Mouse (Mus musculus): ENCODE measurements around the gene Adgrg5. TPM values are rescaled to one million over a fixed set of nuclear protein-coding genes. Genes with fewer than 3 reads are reported as not detected.

Adgrg5 gene
- polyA plus RNA-seq, 1 experiment = 40.5 TPM

DNA sequence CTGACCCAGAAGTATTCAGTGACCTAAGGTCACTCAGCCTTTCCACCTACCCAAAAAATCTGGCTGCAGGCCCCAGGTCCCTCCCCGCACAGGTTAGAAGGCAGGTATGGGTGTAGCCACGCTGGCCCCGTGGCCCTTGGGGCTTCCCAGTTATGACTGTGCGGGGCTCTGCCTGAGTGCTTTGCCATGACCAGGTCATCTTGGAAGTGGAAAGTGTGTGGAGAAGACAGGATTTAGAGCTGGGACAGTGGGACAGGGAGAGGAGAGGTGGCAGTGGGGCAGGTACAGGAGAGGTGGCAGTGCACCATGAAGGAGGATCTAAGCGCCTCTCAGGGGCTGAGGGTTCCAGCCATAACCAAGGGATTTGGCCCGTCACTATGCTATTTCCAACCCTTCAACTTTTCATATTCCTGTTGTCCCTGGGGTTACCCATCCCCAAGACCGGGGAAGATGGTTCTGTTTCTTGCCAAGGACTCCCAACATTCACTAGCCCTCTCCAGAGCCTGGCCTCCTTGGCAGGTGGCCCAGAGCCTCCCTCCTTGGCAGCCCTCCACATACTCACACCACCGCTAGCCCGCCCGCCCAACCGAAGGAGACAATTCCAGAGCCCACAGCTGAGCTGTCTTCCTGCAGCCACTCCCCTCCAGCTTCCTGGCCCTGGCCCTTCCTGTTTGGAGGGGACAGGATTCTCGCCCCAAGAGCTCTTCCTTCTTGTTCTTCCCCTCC lies 18.9 kb upstream of the Adgrg5 start:
- no peaks in the 10 kb centered on the region for H3K36me3 ChIP-seq (ENCODE audit: control insufficient read depth, insufficient read depth, low read length)

DNA sequence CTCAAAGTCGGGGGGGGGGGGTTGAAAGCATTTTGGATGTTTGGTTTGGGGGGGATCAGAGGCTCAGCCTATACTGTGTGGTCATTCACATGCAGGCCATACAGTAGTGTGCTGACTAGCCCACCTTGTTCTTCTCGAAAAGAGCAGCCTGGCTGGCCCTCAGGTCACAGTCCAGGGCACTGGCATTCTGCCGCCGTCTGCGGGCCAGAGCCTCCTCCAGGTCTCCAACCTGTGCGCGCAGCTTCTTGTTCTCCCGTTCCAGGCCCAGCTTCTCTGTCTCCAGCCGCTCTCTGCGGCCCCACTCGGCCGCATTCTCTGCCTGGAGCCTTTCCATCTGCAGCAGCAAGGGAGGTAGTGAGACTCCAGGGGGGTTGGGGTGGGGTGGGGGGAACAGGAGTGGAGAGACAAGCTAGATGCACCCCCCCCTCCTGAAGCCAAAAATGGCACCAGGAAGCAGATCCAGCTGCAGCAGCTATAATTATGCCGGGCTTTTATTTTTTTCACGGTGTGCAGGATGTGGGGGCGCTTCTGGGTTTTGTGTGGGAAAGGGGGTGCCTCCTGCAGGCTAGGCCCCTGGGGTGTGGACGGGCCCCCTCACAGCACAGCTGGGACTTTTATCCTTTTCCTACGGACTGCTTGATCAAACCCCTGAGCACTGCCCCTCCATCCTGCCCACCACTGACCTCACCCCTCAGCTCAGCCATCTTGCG lies 15.7 kb upstream of the Adgrg5 start:
- Histone ChIP-seq H3K27me3 (ENCODE audit: control insufficient read depth, insufficient read depth, low read length) (no peaks in the 10 kb centered on the region), H3K4me3 (ENCODE audit: control insufficient read depth, insufficient read depth, low read length) (no peak overlapping the region), H3K27ac (ENCODE audit: control insufficient read depth, insufficient read depth, low read length) (no peak overlapping the region), H3K4me1 (replicated peaks; ENCODE audit: control insufficient read depth, insufficient read depth, low read length) (peaks cover 2% of the 10 kb centered on the region; the same call in 1 of the 2 replicates), H3K36me3 (ENCODE audit: control insufficient read depth, insufficient read depth, low read length) (no peaks in the 10 kb centered on the region)
- DNase-seq = no peak
- TF ChIP-seq POLR2A (IDR thresholded peaks at IDR 0.05; ENCODE audit: control insufficient read depth, extremely low read depth, insufficient read depth, low read length, poor library complexity) (no peak), CTCF (IDR thresholded peaks at IDR 0.05; ENCODE audit: borderline replicate concordance, control insufficient read depth, extremely low read depth, insufficient read depth, low read length, poor library complexity) (no peak)
- WGBS = 74% methylated on average over 18 of the region's 18 CpGs

More for the DNA sequence above, 18.9 kb upstream of the Adgrg5 start:
- Histone ChIP-seq H3K27ac (ENCODE audit: control insufficient read depth, insufficient read depth, low read length) (no peak overlapping the region), H3K27me3 (ENCODE audit: control insufficient read depth, insufficient read depth, low read length) (no peaks in the 10 kb centered on the region), H3K4me1 (replicated peaks; ENCODE audit: control insufficient read depth, insufficient read depth, low read length) (peaks cover 7% of the 10 kb centered on the region), H3K4me3 (ENCODE audit: control insufficient read depth, insufficient read depth, low read length) (no peak overlapping the region)
- 91% methylated on average over 12 of the region's 12 CpGs for WGBS
- no peak for DNase-seq
- TF ChIP-seq POLR2A (IDR thresholded peaks at IDR 0.05; ENCODE audit: control insufficient read depth, extremely low read depth, insufficient read depth, low read length, poor library complexity) = no peak

GRCm38 (mm10) chr8:94908847-94909246 lies 14.6 kb upstream of the Adgrg5 start:
- Histone ChIP-seq H3K4me3 (ENCODE audit: control insufficient read depth, insufficient read depth, low read length) (no peak overlapping the region), H3K27me3 (ENCODE audit: control insufficient read depth, insufficient read depth, low read length) (no peaks in the 10 kb centered on the region), H3K27ac (ENCODE audit: control insufficient read depth, insufficient read depth, low read length) (no peak overlapping the region), H3K4me1 (replicated peaks; ENCODE audit: control insufficient read depth, insufficient read depth, low read length) (peaks cover 2% of the 10 kb centered on the region; the same call in 1 of the 2 replicates), H3K36me3 (ENCODE audit: control insufficient read depth, insufficient read depth, low read length) (no peaks in the 10 kb centered on the region)
- TF ChIP-seq POLR2A (IDR thresholded peaks at IDR 0.05; ENCODE audit: control insufficient read depth, extremely low read depth, insufficient read depth, low read length, poor library complexity) = no peak
- peak; percentile 64; the same call in 1 of the 2 replicates for TF ChIP-seq CTCF (IDR thresholded peaks at IDR 0.05; ENCODE audit: borderline replicate concordance, control insufficient read depth, extremely low read depth, insufficient read depth, low read length, poor library complexity)
- WGBS = 15% methylated on average over 4 of the region's 4 CpGs
- DNase-seq = peak; percentile 73

DNA sequence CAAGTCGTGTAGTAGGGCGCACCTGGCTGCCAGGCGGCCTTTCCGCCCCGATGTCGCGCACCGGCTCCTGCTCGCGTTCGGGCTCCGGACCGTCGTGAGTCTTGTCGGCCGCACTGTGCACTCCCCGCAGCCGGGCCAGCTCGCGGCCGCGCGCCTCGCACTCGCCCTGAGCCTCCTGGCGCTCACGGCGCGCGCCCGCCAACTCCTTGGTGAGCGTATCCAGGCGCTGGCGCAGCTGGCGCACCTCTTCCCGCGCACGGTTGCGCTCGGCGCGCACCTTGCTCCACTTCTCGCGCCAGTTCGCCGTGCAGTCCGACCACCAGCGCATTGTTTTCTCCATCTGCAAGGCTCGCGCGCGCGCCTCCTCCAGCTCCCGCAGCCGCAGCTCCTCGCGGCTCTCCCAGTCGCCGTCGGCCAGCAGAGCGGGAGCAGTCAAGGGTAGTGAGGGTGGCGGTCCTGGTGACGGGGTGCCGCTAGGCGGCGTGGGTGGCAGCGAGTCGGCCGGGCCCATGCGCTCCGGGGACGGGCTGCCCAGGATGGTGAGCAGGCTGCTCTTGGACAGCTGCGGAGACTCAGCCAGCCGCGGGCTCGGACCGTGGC lies 10.3 kb upstream of the Adgrg5 start:
- 86% methylated on average over 77 of the region's 77 CpGs for WGBS
- Histone ChIP-seq H3K4me1 (replicated peaks; ENCODE audit: control insufficient read depth, insufficient read depth, low read length) (peaks cover 8% of the 10 kb centered on the region), H3K4me3 (ENCODE audit: control insufficient read depth, insufficient read depth, low read length) (no peak overlapping the region), H3K27ac (ENCODE audit: control insufficient read depth, insufficient read depth, low read length) (no peak overlapping the region), H3K27me3 (ENCODE audit: control insufficient read depth, insufficient read depth, low read length) (no peaks in the 10 kb centered on the region; the same call in 1 of the 2 replicates), H3K36me3 (ENCODE audit: control insufficient read depth, insufficient read depth, low read length) (no peaks in the 10 kb centered on the region)
- TF ChIP-seq POLR2A (IDR thresholded peaks at IDR 0.05; ENCODE audit: control insufficient read depth, extremely low read depth, insufficient read depth, low read length, poor library complexity) = no peak
- no peak for TF ChIP-seq CTCF (IDR thresholded peaks at IDR 0.05; ENCODE audit: borderline replicate concordance, control insufficient read depth, extremely low read depth, insufficient read depth, low read length, poor library complexity)
- no peak for DNase-seq

GRCm38 (mm10) chr8:94914256-94914655 lies 9.2 kb upstream of the Adgrg5 start:
- Histone ChIP-seq H3K27me3 (ENCODE audit: control insufficient read depth, insufficient read depth, low read length) (no peaks in the 10 kb centered on the region; the same call in 1 of the 2 replicates), H3K4me3 (ENCODE audit: control insufficient read depth, insufficient read depth, low read length) (no peak overlapping the region), H3K36me3 (ENCODE audit: control insufficient read depth, insufficient read depth, low read length) (no peaks in the 10 kb centered on the region), H3K27ac (ENCODE audit: control insufficient read depth, insufficient read depth, low read length) (no peak overlapping the region), H3K4me1 (replicated peaks; ENCODE audit: control insufficient read depth, insufficient read depth, low read length) (peaks cover 12% of the 10 kb centered on the region)
- DNase-seq = no peak
- no peak for TF ChIP-seq POLR2A (IDR thresholded peaks at IDR 0.05; ENCODE audit: control insufficient read depth, extremely low read depth, insufficient read depth, low read length, poor library complexity)
- TF ChIP-seq CTCF (IDR thresholded peaks at IDR 0.05; ENCODE audit: borderline replicate concordance, control insufficient read depth, extremely low read depth, insufficient read depth, low read length, poor library complexity) = no peak
- WGBS = 93% methylated on average over 6 of the region's 6 CpGs

DNA sequence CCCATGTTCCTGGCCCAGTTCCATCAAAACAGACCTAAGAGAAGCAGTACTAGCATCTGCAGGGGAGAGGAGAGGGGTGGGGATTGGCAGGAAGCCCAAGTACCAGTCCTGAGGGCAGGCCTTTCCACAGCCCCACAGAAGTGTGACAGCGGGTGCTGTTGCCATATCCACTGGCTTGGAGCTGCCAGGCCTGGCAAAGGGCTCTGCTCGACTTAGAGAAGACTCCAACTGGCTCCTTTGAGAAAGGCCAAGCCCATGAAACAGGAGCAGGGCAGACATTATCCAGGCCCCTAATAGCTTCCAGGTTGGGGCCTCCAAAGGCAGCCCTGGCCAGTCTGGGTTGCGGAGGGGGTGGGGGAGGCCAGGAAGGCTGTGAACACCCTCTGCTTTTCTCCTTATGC lies 8.8 kb upstream of the Adgrg5 start:
- TF ChIP-seq POLR2A (IDR thresholded peaks at IDR 0.05; ENCODE audit: control insufficient read depth, extremely low read depth, insufficient read depth, low read length, poor library complexity) (no peak), CTCF (IDR thresholded peaks at IDR 0.05; ENCODE audit: borderline replicate concordance, control insufficient read depth, extremely low read depth, insufficient read depth, low read length, poor library complexity) (no peak)
- no peak for DNase-seq
- Histone ChIP-seq H3K4me1 (replicated peaks; ENCODE audit: control insufficient read depth, insufficient read depth, low read length) (peaks cover 16% of the 10 kb centered on the region), H3K27me3 (ENCODE audit: control insufficient read depth, insufficient read depth, low read length) (no peaks in the 10 kb centered on the region; the same call in 1 of the 2 replicates), H3K4me3 (ENCODE audit: control insufficient read depth, insufficient read depth, low read length) (no peak overlapping the region), H3K27ac (ENCODE audit: control insufficient read depth, insufficient read depth, low read length) (no peak overlapping the region), H3K36me3 (ENCODE audit: control insufficient read depth, insufficient read depth, low read length) (no peaks in the 10 kb centered on the region)
- 55% methylated on average over 3 of the region's 3 CpGs for WGBS

Data from thymus, adult 2 months (tissue).